Mouse (Mus musculus): ENCODE measurements around the gene Hes1.

DNA sequence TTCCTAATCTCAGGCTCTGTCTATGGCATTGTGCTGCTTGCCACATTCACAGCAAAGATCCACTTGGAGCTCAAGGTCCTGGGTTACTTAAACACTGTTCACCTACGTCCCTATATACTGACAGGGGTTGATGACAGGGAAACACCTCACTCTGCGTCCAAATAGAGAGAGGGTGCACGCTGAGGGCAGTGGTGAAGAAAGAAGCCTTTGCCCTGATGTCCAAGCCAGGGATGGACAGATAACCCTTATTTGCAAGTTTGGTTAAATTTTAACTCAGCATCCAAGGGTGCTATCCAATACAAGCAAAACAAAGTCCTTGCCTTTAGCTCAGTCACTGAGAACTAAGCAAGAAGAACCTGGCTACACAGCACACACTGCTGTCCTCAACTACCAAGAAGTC is 28.1 kb upstream of the Hes1 start:
- TF ChIP-seq GATA1 (IDR thresholded peaks at IDR 0.05; ENCODE audit: low read length), result no peak
- no peak for TF ChIP-seq TAL1 (IDR thresholded peaks at IDR 0.05; ENCODE audit: low read length)

All from erythroblast, embryonic 14.5 days (primary cell).